Mouse (Mus musculus): ENCODE data around the gene Glipr2.

DNA sequence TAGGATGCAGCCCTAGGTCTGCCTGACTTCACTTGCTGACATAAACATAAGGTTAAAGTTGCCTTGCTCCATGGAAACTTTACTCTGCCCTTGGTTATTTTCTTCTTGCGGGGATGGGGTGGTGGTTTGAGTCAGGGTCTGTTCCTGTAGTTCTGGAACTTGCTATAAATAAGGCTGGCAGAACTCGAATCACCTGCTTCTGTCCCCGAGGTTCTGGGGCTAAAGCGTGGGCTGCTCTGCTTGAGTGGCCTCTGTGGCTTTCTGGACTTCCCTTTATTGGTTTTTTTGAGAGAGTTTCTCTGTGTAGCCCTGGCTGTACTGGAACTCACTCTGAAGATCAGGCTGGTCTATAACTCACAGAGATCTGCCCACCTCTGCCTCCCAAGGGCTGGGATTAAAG, 58.9 kb downstream of the Glipr2 start:
- TF ChIP-seq CTCF (IDR thresholded peaks at IDR 0.05; ENCODE audit: extremely low read depth, insufficient read depth, low read length) (no peak), POLR2A (IDR thresholded peaks at IDR 0.05; ENCODE audit: extremely low read depth, insufficient read depth, low read length) (no peak)

Measured in cortical plate, adult 2 months (tissue).